Comparison of ENCODE assay signal across 18 mouse cellular contexts in genomic region chr3:149498765-149499164, GRCm38 (mm10).
DNase-seq lines count a peak whose midpoint lies in the region; ATAC-seq and TF ChIP-seq lines count a peak whose summit lies in the region.
"Had no signal": no experiment of that assay in that cellular context is flagged by ENCODE, and none has a peak within 500 bp of the region (broad histone marks: within the 10 kb centered on the region; RNA-seq: fewer than 3 reads in every experiment).

No protein-coding gene starts in this region.

- DNase-seq in MEL-GATA-1-ER (ENCODE audit: extremely low read depth, low read depth) = peak; percentile 6
- no peak for DNase-seq in adrenal gland, adult 18-20 months (ENCODE audit: low spot score in 2 of 2)
- DNase-seq in spleen, adult 18-20 months = no peak
- DNase-seq in cerebellum, adult 2 months = no peak
- DNase-seq: adrenal gland, adult 8-10 months; adrenal gland, postnatal 14 days; adrenal gland, postnatal 36 days; cerebellum, adult 11 months; cerebellum, adult 18-20 months; cerebellum, adult 9-10 months; cerebellum, postnatal 10 days; cerebellum, postnatal 25 days; forebrain, postnatal 0 days had no signal

- H3K27ac ChIP-seq in cerebellum, adult 2 months (ENCODE audit: insufficient read depth, low read length) = no peak overlapping the region
- H3K27ac ChIP-seq: embryonic facial prominence, embryonic 10.5 days; embryonic facial prominence, embryonic 12.5 days; forebrain, embryonic 13.5 days; forebrain, embryonic 15.5 days had no signal

- TF ChIP-seq POLR2A in cerebellum, adult 2 months (IDR thresholded peaks at IDR 0.05; ENCODE audit: borderline replicate concordance, insufficient read depth, low read length) = no peak

- 79% methylated on average over 1 of the region's 1 CpGs for WGBS in cerebellum, adult 2 months

- no peaks in the 10 kb centered on the region for H3K27me3 ChIP-seq in cerebellum, adult 2 months (ENCODE audit: control insufficient read depth, insufficient read depth, low read length)
- H3K27me3 ChIP-seq: embryonic facial prominence, embryonic 12.5 days; forebrain, embryonic 13.5 days; forebrain, embryonic 15.5 days had no signal

- no peaks in the 10 kb centered on the region for H3K4me1 ChIP-seq in cerebellum, adult 2 months (ENCODE audit: control insufficient read depth, insufficient read depth, low read length)
- H3K4me1 ChIP-seq: forebrain, embryonic 13.5 days; forebrain, embryonic 15.5 days had no signal

- H3K4me3 ChIP-seq in cerebellum, adult 2 months (replicated peaks; ENCODE audit: insufficient read depth, low read depth, low read length) = no peak overlapping the region
- H3K4me3 ChIP-seq: embryonic facial prominence, embryonic 10.5 days; embryonic facial prominence, embryonic 12.5 days; forebrain, embryonic 13.5 days; forebrain, embryonic 15.5 days had no signal

- TF ChIP-seq CTCF in cerebellum, adult 2 months (IDR thresholded peaks at IDR 0.05; ENCODE audit: borderline replicate concordance, insufficient read depth, low read depth, low read length) = no peak

- ATAC-seq in megakaryocyte progenitor cell, adult 5-6 weeks (replicated peaks; ENCODE audit: poor library complexity) = 0 out of 2 replicates have a peak, but pooled peaks have one; percentile 35
- ATAC-seq: forebrain, embryonic 13.5 days; forebrain, embryonic 15.5 days; forebrain, postnatal 0 days had no signal
